Mouse (Mus musculus): ENCODE results near the gene Rtp3. TPM values are rescaled to one million over a fixed set of nuclear protein-coding genes. Genes with fewer than 3 reads are reported as not detected.

The Rtp3 gene
- polyA plus RNA-seq, 1 experiment from 2014 or later, result 0.15 TPM

- no peak for DNase-seq (ENCODE audit: low spot score)
- H3K4me1 ChIP-seq, result peaks cover 56% of the 10 kb centered on the region
- peaks cover 28% of the 10 kb centered on the region for H3K27me3 ChIP-seq (ENCODE audit: insufficient read depth, poor library complexity, severe bottlenecking)
- WGBS, result 93% methylated on average over 3 of the region's 3 CpGs
- no peak overlapping the region for H3K4me3 ChIP-seq
- H3K9me3 ChIP-seq, result no peaks in the 10 kb centered on the region
- H3K36me3 ChIP-seq, result no peaks in the 10 kb centered on the region
- no peak overlapping the region for H3K27ac ChIP-seq
Observed at GRCm38 (mm10) chr9:110950109-110950508, 40.3 kb downstream of the Rtp3 start.

- Histone ChIP-seq H3K4me1 (peaks cover 52% of the 10 kb centered on the region), H3K4me3 (no peak overlapping the region), H3K36me3 (no peaks in the 10 kb centered on the region), H3K9me3 (no peaks in the 10 kb centered on the region), H3K27ac (peak overlapping the region; percentile 36; the same call in 1 of the 2 replicates), H3K27me3 (ENCODE audit: insufficient read depth, poor library complexity, severe bottlenecking) (peaks cover 32% of the 10 kb centered on the region)
- DNase-seq (ENCODE audit: low spot score), result no peak
- WGBS, result 26% methylated on average over 8 of the region's 8 CpGs
Observed at GRCm38 (mm10) chr9:110948813-110949310, 41.5 kb downstream of the Rtp3 start.

- WGBS, result 31% methylated on average over 6 of the region's 6 CpGs
- Histone ChIP-seq H3K4me1 (peaks cover 52% of the 10 kb centered on the region), H3K36me3 (no peaks in the 10 kb centered on the region), H3K9me3 (no peaks in the 10 kb centered on the region), H3K4me3 (no peak overlapping the region), H3K27ac (peak overlapping the region; percentile 22; the same call in 1 of the 2 replicates), H3K27me3 (ENCODE audit: insufficient read depth, poor library complexity, severe bottlenecking) (peaks cover 31% of the 10 kb centered on the region)
- no peak for DNase-seq (ENCODE audit: low spot score)
Observed at GRCm38 (mm10) chr9:110947900-110948299, 42.5 kb downstream of the Rtp3 start.

- Histone ChIP-seq H3K4me3 (peak overlapping the region; percentile 31; the same call in 1 of the 2 replicates), H3K27me3 (ENCODE audit: insufficient read depth, poor library complexity, severe bottlenecking) (peaks cover 29% of the 10 kb centered on the region), H3K27ac (peak overlapping the region; percentile 30; the same call in 1 of the 2 replicates), H3K36me3 (no peaks in the 10 kb centered on the region), H3K4me1 (peaks cover 51% of the 10 kb centered on the region), H3K9me3 (no peaks in the 10 kb centered on the region)
- 2% methylated on average over 6 of the region's 6 CpGs for WGBS
- DNase-seq (ENCODE audit: low spot score), result no peak
Observed at GRCm38 (mm10) chr9:110947261-110947661, 43.1 kb downstream of the Rtp3 start.

- H3K27ac ChIP-seq, result peak overlapping the region; percentile 70
- H3K9me3 ChIP-seq, result no peaks in the 10 kb centered on the region
- DNase-seq (ENCODE audit: low spot score), result no peak
- no peaks in the 10 kb centered on the region for H3K36me3 ChIP-seq
- peaks cover 51% of the 10 kb centered on the region for H3K4me1 ChIP-seq
- WGBS, result 8% methylated on average over 20 of the region's 20 CpGs
- H3K27me3 ChIP-seq (ENCODE audit: insufficient read depth, poor library complexity, severe bottlenecking), result peaks cover 29% of the 10 kb centered on the region
- peak overlapping the region; percentile 31 for H3K4me3 ChIP-seq
Observed at GRCm38 (mm10) chr9:110946548-110947044, 43.8 kb downstream of the Rtp3 start.

- no peak for DNase-seq (ENCODE audit: low spot score)
- H3K4me1 ChIP-seq, result peaks cover 46% of the 10 kb centered on the region
- no peaks in the 10 kb centered on the region for H3K36me3 ChIP-seq
- peaks cover 33% of the 10 kb centered on the region for H3K27me3 ChIP-seq (ENCODE audit: insufficient read depth, poor library complexity, severe bottlenecking)
- H3K9me3 ChIP-seq, result no peaks in the 10 kb centered on the region
- H3K4me3 ChIP-seq, result peak within 1 kb of the TSS; percentile 31
- peak within 1 kb of the TSS; percentile 70 for H3K27ac ChIP-seq
- WGBS, result 12% methylated on average over 11 of the region's 11 CpGs
Observed at GRCm38 (mm10) chr9:110945926-110946325, 44.5 kb downstream of the Rtp3 start, which contains the start of gene Tdgf1. Tdgf1 (minus strand) TSS chr9:110946158.

GRCm38 (mm10) chr9:110945343-110945742 is 45.0 kb downstream of the Rtp3 start:
- WGBS, result 8% methylated on average over 18 of the region's 18 CpGs
- H3K27me3 ChIP-seq (ENCODE audit: insufficient read depth, poor library complexity, severe bottlenecking), result peaks cover 33% of the 10 kb centered on the region
- H3K4me1 ChIP-seq, result peaks cover 46% of the 10 kb centered on the region

GRCm38 (mm10) chr9:110944265-110944664 is 46.1 kb downstream of the Rtp3 start:
- peaks cover 44% of the 10 kb centered on the region for H3K4me1 ChIP-seq
- H3K27ac ChIP-seq, result no peak overlapping the region
- no peak overlapping the region for H3K4me3 ChIP-seq
- DNase-seq (ENCODE audit: low spot score), result no peak
- WGBS, result 21% methylated on average over 13 of the region's 13 CpGs
- H3K36me3 ChIP-seq, result no peaks in the 10 kb centered on the region
- no peaks in the 10 kb centered on the region for H3K9me3 ChIP-seq
- H3K27me3 ChIP-seq (ENCODE audit: insufficient read depth, poor library complexity, severe bottlenecking), result peaks cover 33% of the 10 kb centered on the region

More at GRCm38 (mm10) chr9:110945343-110945742, 45.0 kb downstream of the Rtp3 start:
- H3K4me3 ChIP-seq, result 0 out of 2 replicates have a peak overlapping the region, but pooled peaks have one; percentile 12
- H3K27ac ChIP-seq, result no peak overlapping the region
- H3K36me3 ChIP-seq, result no peaks in the 10 kb centered on the region
- DNase-seq (ENCODE audit: low spot score), result no peak
- no peaks in the 10 kb centered on the region for H3K9me3 ChIP-seq

GRCm38 (mm10) chr9:110937506-110938490 is 52.6 kb downstream of the Rtp3 start:
- Histone ChIP-seq H3K4me3 (no peak overlapping the region), H3K27ac (no peak overlapping the region), H3K9me3 (no peaks in the 10 kb centered on the region), H3K36me3 (no peaks in the 10 kb centered on the region), H3K27me3 (ENCODE audit: insufficient read depth, poor library complexity, severe bottlenecking) (peaks cover 4% of the 10 kb centered on the region; the same call in 1 of the 2 replicates), H3K4me1 (peaks cover 14% of the 10 kb centered on the region)
- WGBS, result 66% methylated on average over 12 of the region's 12 CpGs
- no peak for DNase-seq (ENCODE audit: low spot score)

- no peak overlapping the region for H3K4me3 ChIP-seq
- H3K4me1 ChIP-seq, result peaks cover 6% of the 10 kb centered on the region; the same call in 1 of the 2 replicates
- no peaks in the 10 kb centered on the region for H3K9me3 ChIP-seq
- DNase-seq (ENCODE audit: low spot score), result no peak
- H3K27ac ChIP-seq, result no peak overlapping the region
- H3K36me3 ChIP-seq, result no peaks in the 10 kb centered on the region
- H3K27me3 ChIP-seq (ENCODE audit: insufficient read depth, poor library complexity, severe bottlenecking), result no peaks in the 10 kb centered on the region
- 79% methylated on average over 7 of the region's 7 CpGs for WGBS
Observed at GRCm38 (mm10) chr9:110935941-110936340, 54.4 kb downstream of the Rtp3 start.
